Mouse (Mus musculus): Measurements from ENCODE around the gene Hbs1l. TPM values are rescaled to one million over a fixed set of nuclear protein-coding genes. Genes with fewer than 3 reads are reported as not detected.

Gene Hbs1l
- total and polyA plus RNA-seq, 3 experiments, result 13.5 to 79.7 (median 72.9) TPM

DNA sequence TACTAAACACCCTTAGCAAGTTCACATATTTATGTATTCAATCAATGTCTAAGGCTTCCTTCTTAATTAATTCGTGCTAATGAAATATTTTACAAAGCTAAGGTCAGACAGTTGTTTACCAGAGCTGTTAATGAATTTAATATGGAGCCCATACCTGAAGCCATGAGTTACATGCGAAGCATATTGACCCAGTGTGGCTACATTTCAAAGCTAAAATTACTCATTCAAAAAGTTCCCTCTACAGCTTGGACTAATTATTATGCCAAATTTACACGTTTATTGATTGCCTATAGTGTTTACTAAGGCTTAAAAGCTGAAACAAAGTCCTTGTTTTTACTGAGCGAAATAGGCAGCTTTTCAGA, 401 bp upstream of the Hbs1l start:
- H3K4me3 ChIP-seq, result peak overlapping the region; percentile 85
- H3K9ac ChIP-seq (ENCODE audit: low read depth, low read length), result peak overlapping the region; percentile 28; the same call in 1 of the 2 replicates
- H3K27ac ChIP-seq, result peak overlapping the region; percentile 57
- peaks cover 3% of the 10 kb centered on the region for H3K79me2 ChIP-seq (replicated peaks; ENCODE audit: control insufficient read depth, insufficient read depth, low read length)
- DNase-seq, result no peak
- 48% methylated on average over 4 of the region's 4 CpGs for WGBS
- intact Hi-C loops (cut with DNase I), result no loop called here
- H3K4me1 ChIP-seq (ENCODE audit: control insufficient read depth, insufficient read depth, low read length), result peaks cover 2% of the 10 kb centered on the region; the same call in 1 of the 2 replicates
- no peaks in the 10 kb centered on the region for H3K27me3 ChIP-seq (ENCODE audit: control insufficient read depth, insufficient read depth, low read length)
- peaks cover 6% of the 10 kb centered on the region for H3K36me3 ChIP-seq (ENCODE audit: control insufficient read depth, insufficient read depth, low read length)
- TF ChIP-seq EP300 (IDR thresholded peaks at IDR 0.05; ENCODE audit: insufficient read depth, low read depth, low read length) (no peak), CTCF (IDR thresholded peaks at IDR 0.05) (no peak), POLR2A (IDR thresholded peaks at IDR 0.05; ENCODE audit: insufficient read depth, low read depth, low read length) (no peak)

DNA sequence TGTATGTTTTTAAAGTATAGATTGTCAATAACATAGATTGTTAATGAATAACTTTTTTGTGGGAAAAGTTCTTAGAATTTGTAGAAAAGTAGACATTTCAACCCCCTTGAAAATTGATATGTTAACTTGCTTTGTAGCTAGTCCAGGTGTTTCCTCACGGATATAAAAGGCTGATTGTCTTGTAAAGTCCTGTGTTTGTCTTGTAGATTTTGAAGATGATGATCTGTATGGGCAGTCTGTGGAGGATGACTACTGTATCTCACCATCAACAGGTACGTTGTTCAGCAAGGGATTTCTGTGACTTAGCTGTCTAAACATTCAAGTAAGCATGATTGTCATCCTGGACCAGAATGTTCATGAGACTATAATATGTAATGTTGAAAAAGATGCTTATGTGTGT, 3.2 kb downstream of the Hbs1l start:
- no peak for TF ChIP-seq POLR2A (IDR thresholded peaks at IDR 0.05; ENCODE audit: insufficient read depth, low read depth, low read length)
- Histone ChIP-seq H3K27ac (no peak overlapping the region), H3K4me1 (ENCODE audit: control insufficient read depth, insufficient read depth, low read length) (peaks cover 2% of the 10 kb centered on the region; the same call in 1 of the 2 replicates), H3K4me3 (no peak overlapping the region), H3K36me3 (ENCODE audit: control insufficient read depth, insufficient read depth, low read length) (peaks cover 6% of the 10 kb centered on the region), H3K27me3 (ENCODE audit: control insufficient read depth, insufficient read depth, low read length) (no peaks in the 10 kb centered on the region), H3K79me2 (replicated peaks; ENCODE audit: control insufficient read depth, insufficient read depth, low read length) (peaks cover 3% of the 10 kb centered on the region), H3K9ac (ENCODE audit: low read depth, low read length) (no peak overlapping the region)
- 79% methylated on average over 2 of the region's 2 CpGs for WGBS
- no peak for DNase-seq
- intact Hi-C loops (cut with DNase I), result no loop called here

DNA sequence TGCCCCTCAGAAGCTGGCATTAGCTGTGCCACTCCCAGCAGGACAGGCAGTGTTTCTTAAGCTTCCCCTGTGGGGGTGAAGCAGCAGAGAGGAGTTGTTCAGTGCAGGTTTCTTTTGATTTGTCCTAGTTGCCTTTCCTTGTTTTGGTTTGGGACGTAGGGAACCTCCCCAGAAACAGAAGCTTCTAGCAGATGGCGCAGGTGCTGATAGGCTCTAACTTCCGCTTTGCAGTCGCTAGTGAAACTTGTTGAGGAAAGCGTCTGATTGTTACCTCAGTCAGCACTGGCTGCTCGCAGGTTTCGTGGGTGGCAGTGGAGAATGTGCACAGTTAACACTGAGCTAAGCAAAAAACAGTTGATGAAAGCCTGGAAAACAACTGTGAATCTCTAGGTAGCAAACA, 6.0 kb downstream of the Hbs1l start:
- Histone ChIP-seq H3K79me2 (replicated peaks; ENCODE audit: control insufficient read depth, insufficient read depth, low read length) (0 out of 2 replicates have a peak, but pooled peaks cover 1% of the 10 kb centered on the region), H3K27me3 (ENCODE audit: control insufficient read depth, insufficient read depth, low read length) (no peaks in the 10 kb centered on the region), H3K4me1 (ENCODE audit: control insufficient read depth, insufficient read depth, low read length) (peaks cover 1% of the 10 kb centered on the region; the same call in 1 of the 2 replicates), H3K4me3 (no peak overlapping the region), H3K27ac (no peak overlapping the region), H3K9ac (ENCODE audit: low read depth, low read length) (no peak overlapping the region), H3K36me3 (ENCODE audit: control insufficient read depth, insufficient read depth, low read length) (peaks cover 3% of the 10 kb centered on the region)
- no peak for DNase-seq
- no peak for TF ChIP-seq EP300 (IDR thresholded peaks at IDR 0.05; ENCODE audit: insufficient read depth, low read depth, low read length)
- no peak for TF ChIP-seq POLR2A (IDR thresholded peaks at IDR 0.05; ENCODE audit: insufficient read depth, low read depth, low read length)
- TF ChIP-seq CTCF (IDR thresholded peaks at IDR 0.05), result no peak
- 90% methylated on average over 7 of the region's 7 CpGs for WGBS
- intact Hi-C loops (cut with DNase I), result no loop called here

DNA sequence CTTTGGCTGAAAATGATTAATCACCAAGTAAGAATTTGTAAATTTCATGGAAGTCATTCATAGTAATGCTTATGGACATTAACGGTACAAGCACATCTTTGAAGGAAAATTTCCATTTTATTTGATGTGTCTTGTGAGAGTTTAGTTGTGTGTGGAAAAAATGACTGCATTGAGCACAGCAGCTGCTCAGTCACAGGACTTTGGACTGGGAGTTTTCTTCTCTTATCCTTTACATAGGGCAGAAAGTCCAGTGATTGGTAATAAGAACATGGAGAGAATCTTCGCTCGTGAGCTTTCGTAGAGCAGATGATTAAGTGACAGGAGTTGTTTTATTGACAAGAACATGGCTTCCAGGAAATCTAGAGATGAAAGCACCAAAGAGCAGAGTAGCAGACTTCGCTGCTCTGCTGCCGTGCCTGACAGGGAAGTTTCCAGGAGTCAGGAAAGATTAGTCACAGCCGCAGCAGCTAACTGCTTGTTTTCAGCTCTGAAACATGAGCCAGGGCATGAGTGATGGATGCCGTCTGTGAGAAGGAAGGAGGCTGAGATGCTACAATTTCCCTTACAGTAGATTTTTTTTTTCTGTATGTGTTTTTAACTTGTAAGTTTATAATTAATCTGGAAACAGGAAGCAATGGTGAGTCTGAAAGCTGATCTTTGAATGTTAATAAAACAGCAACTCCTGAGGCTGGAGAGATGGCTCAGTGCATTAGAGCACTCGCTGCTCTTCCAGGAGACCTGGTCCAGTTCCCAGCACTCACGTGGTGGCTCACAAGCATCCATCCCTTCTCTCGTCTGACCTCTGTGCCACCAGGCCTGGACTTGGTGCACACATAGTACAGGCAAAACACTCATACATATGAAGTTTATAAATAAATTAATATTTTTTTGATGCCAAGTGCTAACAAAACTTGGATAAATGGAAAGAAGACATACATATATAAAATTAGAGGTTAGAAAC, 9.2 kb downstream of the Hbs1l start:
- Histone ChIP-seq H3K27me3 (ENCODE audit: control insufficient read depth, insufficient read depth, low read length) (no peaks in the 10 kb centered on the region), H3K4me1 (ENCODE audit: control insufficient read depth, insufficient read depth, low read length) (no peaks in the 10 kb centered on the region), H3K27ac (no peak overlapping the region), H3K9ac (ENCODE audit: low read depth, low read length) (no peak overlapping the region), H3K4me3 (no peak overlapping the region), H3K79me2 (replicated peaks; ENCODE audit: control insufficient read depth, insufficient read depth, low read length) (no peaks in the 10 kb centered on the region), H3K36me3 (ENCODE audit: control insufficient read depth, insufficient read depth, low read length) (no peaks in the 10 kb centered on the region)
- TF ChIP-seq POLR2A (IDR thresholded peaks at IDR 0.05; ENCODE audit: insufficient read depth, low read depth, low read length) (no peak), CTCF (IDR thresholded peaks at IDR 0.05) (no peak), EP300 (IDR thresholded peaks at IDR 0.05; ENCODE audit: insufficient read depth, low read depth, low read length) (no peak)
- 50% methylated on average over 11 of the region's 11 CpGs for WGBS
- intact Hi-C loops (cut with DNase I), result no loop called here
- DNase-seq, result no peak

DNA sequence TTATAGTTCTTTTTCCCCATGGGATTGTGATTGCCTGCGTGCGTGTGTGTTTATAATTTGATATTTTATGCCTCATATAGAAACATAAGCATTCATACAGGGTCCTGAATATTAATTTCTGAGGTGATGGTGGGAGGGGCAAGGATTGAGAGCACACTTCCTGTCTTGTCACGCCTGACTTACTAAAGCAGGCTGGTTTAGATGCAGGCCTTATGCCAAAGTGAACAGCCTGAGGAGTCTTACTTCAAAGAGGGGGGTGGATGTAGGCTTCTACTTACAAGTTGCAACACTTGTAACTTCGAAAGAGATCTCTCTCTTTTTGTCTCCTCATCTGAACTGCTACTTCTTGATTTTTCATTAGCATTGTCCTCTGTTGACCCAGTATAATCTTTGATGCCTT, 18.0 kb downstream of the Hbs1l start:
- 67% methylated on average over 4 of the region's 4 CpGs for WGBS
- no peak for DNase-seq
- Histone ChIP-seq H3K79me2 (replicated peaks; ENCODE audit: control insufficient read depth, insufficient read depth, low read length) (no peaks in the 10 kb centered on the region), H3K4me1 (ENCODE audit: control insufficient read depth, insufficient read depth, low read length) (no peaks in the 10 kb centered on the region), H3K36me3 (ENCODE audit: control insufficient read depth, insufficient read depth, low read length) (no peaks in the 10 kb centered on the region), H3K4me3 (no peak overlapping the region), H3K27me3 (ENCODE audit: control insufficient read depth, insufficient read depth, low read length) (no peaks in the 10 kb centered on the region), H3K27ac (no peak overlapping the region), H3K9ac (ENCODE audit: low read depth, low read length) (no peak overlapping the region)
- no peak for TF ChIP-seq CTCF (IDR thresholded peaks at IDR 0.05)
- no peak for TF ChIP-seq EP300 (IDR thresholded peaks at IDR 0.05; ENCODE audit: insufficient read depth, low read depth, low read length)
- no peak for TF ChIP-seq POLR2A (IDR thresholded peaks at IDR 0.05; ENCODE audit: insufficient read depth, low read depth, low read length)
- intact Hi-C loops (cut with DNase I), result no loop called here

DNA sequence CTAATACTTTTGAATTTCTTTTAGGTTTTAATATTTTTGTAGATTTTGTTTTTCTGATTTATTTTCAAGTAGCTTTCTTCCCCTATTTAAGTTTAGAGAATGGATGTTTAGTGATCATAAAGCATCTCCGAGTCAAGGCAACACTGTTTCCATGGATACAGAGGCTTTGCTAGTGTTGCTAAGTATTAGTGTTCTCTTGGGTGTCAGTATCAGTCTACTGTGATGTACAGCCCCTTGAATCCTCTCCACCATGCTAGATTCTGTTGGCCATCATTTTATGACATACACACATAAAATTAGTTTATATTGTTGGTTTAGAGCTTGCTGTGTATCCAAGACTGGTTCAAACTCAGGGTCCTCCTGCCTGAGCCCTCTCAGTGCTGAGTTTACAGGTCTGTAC, 20.3 kb downstream of the Hbs1l start:
- H3K79me2 ChIP-seq (replicated peaks; ENCODE audit: control insufficient read depth, insufficient read depth, low read length), result no peaks in the 10 kb centered on the region
- H3K4me1 ChIP-seq (ENCODE audit: control insufficient read depth, insufficient read depth, low read length), result no peaks in the 10 kb centered on the region
- intact Hi-C loops (cut with DNase I), result no loop called here
- DNase-seq, result no peak
- 96% methylated on average over 1 of the region's 1 CpGs for WGBS
- no peaks in the 10 kb centered on the region for H3K27me3 ChIP-seq (ENCODE audit: control insufficient read depth, insufficient read depth, low read length)
- no peak overlapping the region for H3K27ac ChIP-seq
- H3K36me3 ChIP-seq (ENCODE audit: control insufficient read depth, insufficient read depth, low read length), result no peaks in the 10 kb centered on the region
- TF ChIP-seq EP300 (IDR thresholded peaks at IDR 0.05; ENCODE audit: insufficient read depth, low read depth, low read length), result no peak
- no peak for TF ChIP-seq CTCF (IDR thresholded peaks at IDR 0.05)
- no peak overlapping the region for H3K9ac ChIP-seq (ENCODE audit: low read depth, low read length)
- no peak overlapping the region for H3K4me3 ChIP-seq

Data from heart, adult 2 months (tissue).